Mouse (Mus musculus) heart, embryonic 16.5 days (tissue): ENCODE measurements around the gene Kalrn. TPM values are rescaled to one million over a fixed set of nuclear protein-coding genes. Genes with fewer than 3 reads are reported as not detected.

Experiments
- ATAC-seq: fragments of 200-750 bp; cut with Nextera tagmentation; replicated peaks from 2 replicates; pipeline ENCODE4 v1.8.0; 2017; ENCODE audit warnings: moderate number of reproducible peaks; ENCODE audit not compliant: insufficient read depth, low FRiP score; ENCODE audit errors: extremely low read depth
- H3K27ac ChIP-seq: fragments of 300-500 bp; sonication (generic); 2 replicates; pipeline ENCODE4 v1.5.1; 2014; ENCODE audit warnings: mild to moderate bottlenecking, low read length, control low read depth, moderate library complexity
- H3K27me3 ChIP-seq: fragments of 300-500 bp; sonication (generic); 2 replicates; pipeline ENCODE4 v1.6.1; 2014; ENCODE audit warnings: low read length, mixed read lengths; ENCODE audit not compliant: control insufficient read depth, insufficient read depth
- H3K36me3 ChIP-seq: fragments of 300-500 bp; sonication (generic); 2 replicates; pipeline ENCODE4 v1.6.1; 2014; ENCODE audit not compliant: control insufficient read depth, insufficient read depth
- H3K4me1 ChIP-seq: fragments of 300-500 bp; sonication (generic); 2 replicates; pipeline ENCODE4 v1.6.1; 2014; ENCODE audit warnings: low read length, mixed read lengths; ENCODE audit not compliant: control insufficient read depth, insufficient read depth
- H3K4me2 ChIP-seq: fragments of 300-500 bp; sonication (generic); 2 replicates; pipeline ENCODE4 v1.6.1; 2014; ENCODE audit warnings: low read depth, mild to moderate bottlenecking, control low read depth, low read length
- H3K4me3 ChIP-seq: fragments of 300-500 bp; sonication (generic); 2 replicates; pipeline ENCODE4 v1.5.1; 2014; ENCODE audit warnings: mild to moderate bottlenecking, control low read depth, low read length
- H3K9ac ChIP-seq: fragments of 300-500 bp; sonication (generic); 2 replicates; pipeline ENCODE4 v1.6.1; 2014; ENCODE audit warnings: low read length, control low read depth
- H3K9me3 ChIP-seq: fragments of 300-500 bp; sonication (generic); replicated peaks from 2 replicates; pipeline ENCODE4 v1.6.1; 2016; ENCODE audit warnings: low read length; ENCODE audit not compliant: control insufficient read depth
- WGBS: fragments of 180-500 bp; shearing (Covaris S2); extraction: QIAGEN DNeasy Blood & Tissue Kit; methylation state at CpG from one replicate; pipeline ENCODE4 v1.1.7; 2014; 5-methylcytosine and 5-hydroxymethylcytosine counted together
- polyA plus RNA-seq: library from polyadenylated mRNA; unstranded; fragments of >200 nt; fragmentation: Nextera tagmentation; extraction: Ambion mirVana; gene quantifications from 2 replicates; pipeline ENCODE4 v1.2.1, GENCODE M21; 2015

The Kalrn gene
- polyA plus RNA-seq, 1 experiment from 2014 or later, result 30.2 TPM

DNA sequence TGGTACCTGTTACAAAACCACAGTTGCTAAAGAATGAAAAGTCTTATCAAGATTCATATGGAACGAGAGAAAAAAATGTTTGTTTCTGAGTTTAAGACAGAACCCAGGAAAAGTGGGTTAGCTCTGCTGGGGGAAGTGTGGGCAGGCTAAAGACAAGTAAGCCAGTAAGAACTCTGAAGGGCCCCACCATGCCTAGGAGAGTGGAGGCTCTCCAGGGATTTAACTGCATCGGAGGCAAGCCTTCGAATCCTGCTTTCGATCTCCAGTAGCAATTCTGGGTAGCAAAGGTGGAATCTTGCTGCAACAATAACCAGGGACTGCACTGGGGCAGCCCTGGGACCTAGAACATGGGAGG lies 526.3 kb downstream of the Kalrn start:
- H3K9ac ChIP-seq, result no peak overlapping the region
- H3K9me3 ChIP-seq, result no peaks in the 10 kb centered on the region
- H3K4me3 ChIP-seq, result no peak overlapping the region
- no peak for ATAC-seq
- H3K4me2 ChIP-seq, result no peak overlapping the region
- WGBS, result 67% methylated on average over 4 of the region's 4 CpGs
- H3K27me3 ChIP-seq, result no peaks in the 10 kb centered on the region
- peaks cover 4% of the 10 kb centered on the region; the same call in 1 of the 2 replicates for H3K36me3 ChIP-seq
- H3K27ac ChIP-seq, result no peak overlapping the region
- H3K4me1 ChIP-seq, result 0 out of 2 replicates have a peak, but pooled peaks cover 2% of the 10 kb centered on the region

DNA sequence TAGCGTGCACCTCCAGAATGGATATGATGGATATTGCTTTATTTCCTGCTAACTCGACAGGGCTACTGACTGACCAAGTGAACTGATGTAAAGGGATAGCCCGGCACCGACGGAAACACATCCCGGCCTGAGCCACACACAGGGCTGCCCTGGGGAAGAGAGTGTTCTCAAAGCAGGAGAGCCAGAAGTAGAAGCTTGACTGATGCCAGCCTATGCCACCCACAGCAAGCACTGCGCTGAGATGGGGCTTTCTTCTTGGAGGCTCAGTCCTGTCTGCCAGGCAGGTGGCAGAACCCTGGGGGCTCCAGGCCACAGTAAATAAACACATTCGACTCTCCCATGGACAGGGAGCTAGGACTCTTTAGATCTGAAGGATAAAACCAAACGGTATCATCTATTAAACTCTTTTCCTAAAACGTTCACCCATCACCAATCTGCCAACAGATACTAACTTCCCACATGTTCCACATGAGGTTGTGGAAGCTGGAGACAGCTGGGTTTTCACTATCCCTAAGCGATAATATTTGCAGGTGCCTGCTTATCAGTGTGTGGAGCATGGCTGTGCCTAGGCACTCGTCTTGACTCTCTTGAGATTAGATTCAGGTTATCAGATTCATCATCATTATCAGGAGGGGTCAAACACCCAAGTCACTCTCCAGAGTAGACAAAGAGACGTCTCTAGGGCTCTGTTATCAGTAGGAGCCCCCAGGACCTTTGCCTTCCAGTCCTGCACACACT lies 526.9 kb downstream of the Kalrn start:
- Histone ChIP-seq H3K4me1 (0 out of 2 replicates have a peak, but pooled peaks cover 2% of the 10 kb centered on the region), H3K27me3 (no peaks in the 10 kb centered on the region), H3K4me3 (no peak overlapping the region), H3K9ac (no peak overlapping the region), H3K27ac (no peak overlapping the region), H3K4me2 (no peak overlapping the region), H3K36me3 (peaks cover 8% of the 10 kb centered on the region), H3K9me3 (no peaks in the 10 kb centered on the region)
- no peak for ATAC-seq
- 62% methylated on average over 13 of the region's 13 CpGs for WGBS

- 76% methylated on average over 8 of the region's 8 CpGs for WGBS
- Histone ChIP-seq H3K4me2 (no peak overlapping the region), H3K4me1 (0 out of 2 replicates have a peak, but pooled peaks cover 2% of the 10 kb centered on the region), H3K4me3 (no peak overlapping the region), H3K27me3 (no peaks in the 10 kb centered on the region), H3K36me3 (peaks cover 8% of the 10 kb centered on the region), H3K27ac (no peak overlapping the region), H3K9ac (no peak overlapping the region), H3K9me3 (no peaks in the 10 kb centered on the region)
- ATAC-seq, result no peak
These were observed 528.8 kb downstream of the Kalrn start for GRCm38 (mm10) chr16:34044539-34044938.

GRCm38 (mm10) chr16:34043048-34043795 lies 530.1 kb downstream of the Kalrn start:
- Histone ChIP-seq H3K9me3 (no peaks in the 10 kb centered on the region), H3K27me3 (no peaks in the 10 kb centered on the region), H3K27ac (no peak overlapping the region), H3K4me1 (peaks cover 6% of the 10 kb centered on the region; the same call in 1 of the 2 replicates), H3K4me3 (no peak overlapping the region), H3K9ac (no peak overlapping the region), H3K36me3 (peaks cover 11% of the 10 kb centered on the region; the same call in 1 of the 2 replicates), H3K4me2 (no peak overlapping the region)
- 87% methylated on average over 6 of the region's 6 CpGs for WGBS
- no peak for ATAC-seq

DNA sequence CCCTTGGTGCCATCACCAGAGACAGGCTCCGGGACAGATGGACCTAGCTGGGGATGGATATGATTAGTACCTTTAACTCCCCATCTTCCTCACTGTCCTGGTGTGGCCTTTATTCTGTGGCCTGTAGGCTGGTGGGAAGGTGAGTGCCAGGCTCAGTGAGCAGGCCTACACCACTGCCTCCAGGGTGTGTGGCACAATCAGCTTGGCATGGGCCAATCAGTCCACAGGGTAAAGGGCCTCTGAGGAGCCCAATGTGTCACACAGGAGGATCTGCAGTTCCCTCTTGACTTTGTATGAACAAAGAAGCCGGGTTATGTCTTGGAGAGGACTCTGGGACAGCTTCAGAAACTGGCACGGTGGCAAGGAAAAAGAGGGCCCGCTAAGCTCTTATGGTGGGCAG lies 530.7 kb downstream of the Kalrn start:
- no peak overlapping the region for H3K9ac ChIP-seq
- no peak overlapping the region for H3K4me3 ChIP-seq
- 88% methylated on average over 4 of the region's 4 CpGs for WGBS
- no peaks in the 10 kb centered on the region for H3K9me3 ChIP-seq
- no peaks in the 10 kb centered on the region for H3K27me3 ChIP-seq
- H3K4me2 ChIP-seq, result no peak overlapping the region
- ATAC-seq, result no peak
- H3K4me1 ChIP-seq, result peaks cover 6% of the 10 kb centered on the region; the same call in 1 of the 2 replicates
- H3K27ac ChIP-seq, result no peak overlapping the region
- H3K36me3 ChIP-seq, result peaks cover 15% of the 10 kb centered on the region; the same call in 1 of the 2 replicates

GRCm38 (mm10) chr16:34040276-34040675 lies 533.1 kb downstream of the Kalrn start:
- 80% methylated on average over 6 of the region's 6 CpGs for WGBS
- H3K4me1 ChIP-seq, result peaks cover 16% of the 10 kb centered on the region

GRCm38 (mm10) chr16:34039736-34040135 lies 533.6 kb downstream of the Kalrn start:
- no peak overlapping the region for H3K9ac ChIP-seq
- 68% methylated on average over 4 of the region's 4 CpGs for WGBS
- peaks cover 16% of the 10 kb centered on the region for H3K4me1 ChIP-seq
- H3K4me3 ChIP-seq, result no peak overlapping the region
- H3K4me2 ChIP-seq, result no peak overlapping the region
- H3K27me3 ChIP-seq, result no peaks in the 10 kb centered on the region
- H3K27ac ChIP-seq, result no peak overlapping the region
- no peak for ATAC-seq
- no peaks in the 10 kb centered on the region for H3K9me3 ChIP-seq
- peaks cover 17% of the 10 kb centered on the region; the same call in 1 of the 2 replicates for H3K36me3 ChIP-seq

More at GRCm38 (mm10) chr16:34040276-34040675, 533.1 kb downstream of the Kalrn start:
- H3K9ac ChIP-seq, result no peak overlapping the region
- H3K4me2 ChIP-seq, result no peak overlapping the region
- H3K27ac ChIP-seq, result no peak overlapping the region
- H3K9me3 ChIP-seq, result no peaks in the 10 kb centered on the region
- no peak overlapping the region for H3K4me3 ChIP-seq
- no peak for ATAC-seq
- H3K27me3 ChIP-seq, result no peaks in the 10 kb centered on the region
- H3K36me3 ChIP-seq, result peaks cover 17% of the 10 kb centered on the region; the same call in 1 of the 2 replicates

DNA sequence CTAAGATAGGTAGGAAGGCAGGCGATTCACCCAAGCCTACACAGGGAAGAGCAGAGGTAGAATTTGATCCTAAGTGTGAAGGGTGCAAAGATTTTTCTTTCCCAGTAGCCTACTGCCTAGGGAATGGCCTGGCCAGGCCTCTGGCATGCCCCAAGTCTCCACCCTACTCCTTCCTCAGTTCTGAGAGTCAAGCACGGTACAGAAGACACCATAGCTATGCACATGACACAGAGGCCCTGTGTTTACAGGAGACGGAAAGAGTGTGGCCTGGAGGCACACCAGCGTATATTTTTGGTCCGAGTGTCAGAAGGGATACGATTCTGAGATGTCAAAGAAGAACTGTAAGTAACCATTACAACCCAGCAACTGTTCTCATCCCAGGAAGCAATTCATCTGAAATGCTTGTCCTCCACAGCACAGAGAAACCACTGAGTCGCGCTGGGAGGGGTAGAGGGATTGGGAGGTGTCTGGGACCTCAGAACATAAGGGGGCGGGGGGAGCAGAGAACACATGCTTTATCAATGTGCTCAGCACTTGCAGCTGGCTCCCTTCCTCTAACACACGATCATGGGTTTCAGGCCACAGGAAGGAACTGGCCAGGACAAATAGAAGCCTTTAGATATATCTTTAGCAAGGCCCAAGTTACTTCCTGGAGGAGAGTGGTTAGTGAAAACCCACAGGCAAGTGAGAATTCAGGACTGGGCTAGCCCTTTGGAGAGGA lies 536.8 kb downstream of the Kalrn start:
- H3K9ac ChIP-seq, result no peak overlapping the region
- H3K27ac ChIP-seq, result peak overlapping the region; percentile 49
- ATAC-seq, result 0 out of 2 replicates have a peak, but pooled peaks have one; percentile 46
- peaks cover 16% of the 10 kb centered on the region; the same call in 1 of the 2 replicates for H3K36me3 ChIP-seq
- H3K27me3 ChIP-seq, result no peaks in the 10 kb centered on the region
- H3K4me1 ChIP-seq, result peaks cover 22% of the 10 kb centered on the region
- no peak overlapping the region for H3K4me2 ChIP-seq
- H3K4me3 ChIP-seq, result no peak overlapping the region
- H3K9me3 ChIP-seq, result no peaks in the 10 kb centered on the region
- 37% methylated on average over 10 of the region's 10 CpGs for WGBS
